Mouse (Mus musculus) stomach, embryonic 15.5 days (tissue): ENCODE measurements around the gene Plekhg2. TPM values are rescaled to one million over a fixed set of nuclear protein-coding genes. Genes with fewer than 3 reads are reported as not detected.

Experiments
- ATAC-seq: fragments of 200-750 bp; cut with Nextera tagmentation; 2 replicates; pipeline ENCODE4 v1.8.0; 2017; ENCODE audit warnings: low read depth, moderate number of reproducible peaks, moderate TSS enrichment; ENCODE audit not compliant: insufficient read depth, low FRiP score
- H3K27ac ChIP-seq: fragments of 300-500 bp; sonication (generic); 2 replicates; pipeline ENCODE4 v1.5.1; 2015; ENCODE audit warnings: mild to moderate bottlenecking, inconsistent platforms
- H3K27me3 ChIP-seq: fragments of 300-500 bp; sonication (generic); replicated peaks from 2 replicates; pipeline ENCODE4 v1.6.1; 2015; ENCODE audit warnings: inconsistent platforms
- H3K36me3 ChIP-seq: fragments of 300-500 bp; sonication (generic); 2 replicates; pipeline ENCODE4 v1.6.1; 2015; ENCODE audit warnings: inconsistent platforms
- H3K4me1 ChIP-seq: fragments of 300-500 bp; sonication (generic); 2 replicates; pipeline ENCODE4 v1.6.1; 2015; ENCODE audit warnings: inconsistent platforms
- H3K4me2 ChIP-seq: fragments of 300-500 bp; sonication (generic); 2 replicates; pipeline ENCODE4 v1.6.1; 2015; ENCODE audit warnings: mild to moderate bottlenecking, inconsistent platforms
- H3K4me3 ChIP-seq: fragments of 300-500 bp; sonication (generic); replicated peaks from 2 replicates; pipeline ENCODE4 v1.5.1; 2015; ENCODE audit warnings: inconsistent platforms
- H3K9ac ChIP-seq: fragments of 300-500 bp; sonication (generic); 2 replicates; pipeline ENCODE4 v1.6.1; 2015; ENCODE audit warnings: inconsistent platforms
- H3K9me3 ChIP-seq: fragments of 300-500 bp; sonication (generic); 2 replicates; pipeline ENCODE4 v1.6.1; 2016; ENCODE audit warnings: inconsistent platforms
- WGBS: fragments of 180-500 bp; shearing (Covaris S2); methylation state at CpG from one replicate; pipeline ENCODE4 v1.1.7; 2015; 5-methylcytosine and 5-hydroxymethylcytosine counted together
- polyA plus RNA-seq: library from polyadenylated mRNA; unstranded; fragments of >200 nt; fragmentation: Nextera tagmentation; extraction: Ambion mirVana; gene quantifications from 2 replicates; pipeline ENCODE4 v1.2.1, GENCODE M21; 2015

Plekhg2 gene
- polyA plus RNA-seq, 1 experiment from 2014 or later: 48.4 TPM

GRCm38 (mm10) chr7:28374647-28375046 lies 2.2 kb upstream of the Plekhg2 start:
- H3K4me3 ChIP-seq: peak overlapping the region; percentile 32; the same call in 1 of the 2 replicates
- 65% methylated on average over 10 of the region's 10 CpGs for WGBS
- peaks cover 45% of the 10 kb centered on the region for H3K4me1 ChIP-seq
- H3K9me3 ChIP-seq: no peaks in the 10 kb centered on the region
- peaks cover 8% of the 10 kb centered on the region for H3K36me3 ChIP-seq
- H3K27me3 ChIP-seq: no peaks in the 10 kb centered on the region
- peak overlapping the region; percentile 100 for H3K27ac ChIP-seq
- H3K4me2 ChIP-seq: peak overlapping the region; percentile 82
- H3K9ac ChIP-seq: no peak overlapping the region
- ATAC-seq: no peak

GRCm38 (mm10) chr7:28373891-28374495 lies 1.6 kb upstream of the Plekhg2 start:
- Histone ChIP-seq H3K9ac (no peak overlapping the region), H3K4me1 (peaks cover 41% of the 10 kb centered on the region), H3K9me3 (no peaks in the 10 kb centered on the region), H3K4me2 (no peak overlapping the region), H3K4me3 (no peak overlapping the region), H3K27ac (peak overlapping the region; percentile 100), H3K36me3 (peaks cover 8% of the 10 kb centered on the region), H3K27me3 (no peaks in the 10 kb centered on the region)
- no peak for ATAC-seq
- 75% methylated on average over 7 of the region's 7 CpGs for WGBS

GRCm38 (mm10) chr7:28373131-28373581 lies 757 bp upstream of the Plekhg2 start:
- Histone ChIP-seq H3K4me2 (peak overlapping the region; percentile 69), H3K4me1 (peaks cover 40% of the 10 kb centered on the region), H3K9ac (no peak overlapping the region; the same call in 1 of the 2 replicates), H3K36me3 (peaks cover 9% of the 10 kb centered on the region), H3K9me3 (no peaks in the 10 kb centered on the region), H3K27ac (peak overlapping the region; percentile 95), H3K27me3 (no peaks in the 10 kb centered on the region), H3K4me3 (peak overlapping the region; percentile 63)
- peak; percentile 0; the same call in 1 of the 2 replicates for ATAC-seq
- WGBS: under 1% methylated on average over 9 of the region's 9 CpGs

GRCm38 (mm10) chr7:28371514-28371989 lies 847 bp downstream of the Plekhg2 start:
- H3K27me3 ChIP-seq: no peaks in the 10 kb centered on the region
- peak overlapping the region; percentile 95 for H3K27ac ChIP-seq
- H3K4me2 ChIP-seq: peak overlapping the region; percentile 69
- no peak for ATAC-seq
- peak overlapping the region; percentile 63 for H3K4me3 ChIP-seq
- whole genome bisulfite sequencing: under 1% methylated on average over 40 of the region's 43 CpGs
- peak overlapping the region; percentile 58 for H3K9ac ChIP-seq
- H3K4me1 ChIP-seq: peaks cover 26% of the 10 kb centered on the region
- H3K9me3 ChIP-seq: no peaks in the 10 kb centered on the region
- peaks cover 16% of the 10 kb centered on the region for H3K36me3 ChIP-seq

- ATAC-seq: no peak
- H3K27ac ChIP-seq: peak overlapping the region; percentile 95
- peak overlapping the region; percentile 63 for H3K4me3 ChIP-seq
- no peaks in the 10 kb centered on the region for H3K9me3 ChIP-seq
- peak overlapping the region; percentile 69 for H3K4me2 ChIP-seq
- H3K27me3 ChIP-seq: no peaks in the 10 kb centered on the region
- WGBS: 4% methylated on average over 11 of the region's 11 CpGs
- peak overlapping the region; percentile 58 for H3K9ac ChIP-seq
- H3K4me1 ChIP-seq: peaks cover 21% of the 10 kb centered on the region
- peaks cover 19% of the 10 kb centered on the region for H3K36me3 ChIP-seq
Observed at GRCm38 (mm10) chr7:28370977-28371513, 1.4 kb downstream of the Plekhg2 start.

- Histone ChIP-seq H3K9me3 (no peaks in the 10 kb centered on the region), H3K9ac (no peak overlapping the region), H3K36me3 (peaks cover 27% of the 10 kb centered on the region), H3K4me2 (peak overlapping the region; percentile 69), H3K4me1 (peaks cover 20% of the 10 kb centered on the region), H3K27ac (no peak overlapping the region), H3K4me3 (peak overlapping the region; percentile 63), H3K27me3 (no peaks in the 10 kb centered on the region)
- no peak for ATAC-seq
- 89% methylated on average over 14 of the region's 14 CpGs for WGBS
Observed at GRCm38 (mm10) chr7:28370051-28370450, 2.3 kb downstream of the Plekhg2 start.

- 88% methylated on average over 16 of the region's 16 CpGs for WGBS
- ATAC-seq: no peak
- no peak overlapping the region for H3K4me3 ChIP-seq
- peaks cover 39% of the 10 kb centered on the region for H3K36me3 ChIP-seq
- no peak overlapping the region for H3K4me2 ChIP-seq
- no peak overlapping the region for H3K9ac ChIP-seq
- peaks cover 16% of the 10 kb centered on the region for H3K4me1 ChIP-seq
- H3K27ac ChIP-seq: no peak overlapping the region
- H3K27me3 ChIP-seq: no peaks in the 10 kb centered on the region
- no peaks in the 10 kb centered on the region for H3K9me3 ChIP-seq
Observed at GRCm38 (mm10) chr7:28368276-28368920, 4.0 kb downstream of the Plekhg2 start.

GRCm38 (mm10) chr7:28367663-28368275 lies 4.6 kb downstream of the Plekhg2 start:
- WGBS: 88% methylated on average over 16 of the region's 16 CpGs

GRCm38 (mm10) chr7:28362441-28363060 lies 9.8 kb downstream of the Plekhg2 start:
- peaks cover 72% of the 10 kb centered on the region for H3K36me3 ChIP-seq
- H3K4me3 ChIP-seq: no peak overlapping the region
- WGBS: 76% methylated on average over 16 of the region's 16 CpGs
- ATAC-seq: no peak
- H3K4me2 ChIP-seq: no peak overlapping the region
- peaks cover 19% of the 10 kb centered on the region for H3K4me1 ChIP-seq
- no peak overlapping the region for H3K9ac ChIP-seq
- no peaks in the 10 kb centered on the region for H3K9me3 ChIP-seq
- H3K27ac ChIP-seq: no peak overlapping the region
- no peaks in the 10 kb centered on the region for H3K27me3 ChIP-seq

More at GRCm38 (mm10) chr7:28367663-28368275, 4.6 kb downstream of the Plekhg2 start:
- H3K9ac ChIP-seq: no peak overlapping the region
- no peak overlapping the region for H3K4me2 ChIP-seq
- peaks cover 16% of the 10 kb centered on the region for H3K4me1 ChIP-seq
- no peak for ATAC-seq
- H3K27ac ChIP-seq: no peak overlapping the region
- H3K36me3 ChIP-seq: peaks cover 42% of the 10 kb centered on the region
- no peaks in the 10 kb centered on the region for H3K9me3 ChIP-seq
- no peak overlapping the region for H3K4me3 ChIP-seq
- H3K27me3 ChIP-seq: no peaks in the 10 kb centered on the region

GRCm38 (mm10) chr7:28361647-28362341 lies 10.6 kb downstream of the Plekhg2 start:
- Histone ChIP-seq H3K27ac (no peak overlapping the region), H3K4me3 (no peak overlapping the region), H3K9me3 (no peaks in the 10 kb centered on the region), H3K9ac (no peak overlapping the region), H3K36me3 (peaks cover 66% of the 10 kb centered on the region), H3K4me1 (peaks cover 24% of the 10 kb centered on the region), H3K4me2 (no peak overlapping the region), H3K27me3 (no peaks in the 10 kb centered on the region)
- ATAC-seq: no peak
- 92% methylated on average over 20 of the region's 20 CpGs for WGBS

GRCm38 (mm10) chr7:28360291-28360690 lies 12.1 kb downstream of the Plekhg2 start:
- H3K27ac ChIP-seq: no peak overlapping the region
- no peaks in the 10 kb centered on the region for H3K27me3 ChIP-seq
- no peak overlapping the region for H3K4me2 ChIP-seq
- peaks cover 27% of the 10 kb centered on the region for H3K4me1 ChIP-seq
- H3K36me3 ChIP-seq: peaks cover 55% of the 10 kb centered on the region
- no peak overlapping the region for H3K4me3 ChIP-seq
- H3K9ac ChIP-seq: no peak overlapping the region
- H3K9me3 ChIP-seq: no peaks in the 10 kb centered on the region
- no peak for ATAC-seq
- WGBS: 92% methylated on average over 6 of the region's 6 CpGs
